Mouse (Mus musculus) liver, embryonic 12.5 days (tissue): ENCODE results near the gene Abhd2. TPM values are rescaled to one million over a fixed set of nuclear protein-coding genes. Genes with fewer than 3 reads are reported as not detected.

Source experiments
- ATAC-seq: fragments of 200-750 bp; cut with Nextera tagmentation; 2 replicates; pipeline ENCODE4 v1.8.0; 2017; ENCODE audit warnings: moderate number of reproducible peaks, mild to moderate bottlenecking, moderate library complexity
- H3K27ac ChIP-seq: fragments of 300-500 bp; sonication (generic); 2 replicates; pipeline ENCODE4 v1.5.1; 2016; ENCODE audit warnings: mild to moderate bottlenecking
- H3K27me3 ChIP-seq: fragments of 300-500 bp; sonication (generic); replicated peaks from 2 replicates; pipeline ENCODE4 v1.6.1; 2016; ENCODE audit warnings: mild to moderate bottlenecking, moderate library complexity
- H3K36me3 ChIP-seq: fragments of 300-500 bp; sonication (generic); 2 replicates; pipeline ENCODE4 v1.6.1; 2016; ENCODE audit warnings: mild to moderate bottlenecking, moderate library complexity
- H3K4me1 ChIP-seq: fragments of 300-500 bp; sonication (generic); 2 replicates; pipeline ENCODE4 v1.6.1; 2016
- H3K4me2 ChIP-seq: fragments of 300-500 bp; sonication (generic); 2 replicates; pipeline ENCODE4 v1.6.1; 2016; ENCODE audit warnings: mild to moderate bottlenecking, moderate library complexity
- H3K4me3 ChIP-seq: fragments of 300-500 bp; sonication (generic); 2 replicates; pipeline ENCODE4 v1.5.1; 2016; ENCODE audit warnings: mild to moderate bottlenecking, moderate library complexity
- H3K9ac ChIP-seq: fragments of 300-500 bp; sonication (generic); 2 replicates; pipeline ENCODE4 v1.6.1; 2016; ENCODE audit warnings: mild to moderate bottlenecking, moderate library complexity
- H3K9me3 ChIP-seq: fragments of 300-500 bp; sonication (generic); replicated peaks from 2 replicates; pipeline ENCODE4 v1.6.1; 2016; ENCODE audit warnings: mild to moderate bottlenecking, moderate library complexity
- WGBS: fragments of 180-500 bp; shearing (Covaris S2); methylation state at CpG from one replicate; pipeline ENCODE4 v1.1.7; 2016; ENCODE audit not compliant: insufficient replicate concordance; 5-methylcytosine and 5-hydroxymethylcytosine counted together
- polyA plus RNA-seq: library from polyadenylated mRNA; unstranded; fragments of >200 nt; fragmentation: Nextera tagmentation; extraction: Ambion mirVana; gene quantifications from 2 replicates; pipeline ENCODE4 v1.2.1, GENCODE M21; 2016

Gene Abhd2
- polyA plus RNA-seq, 1 experiment from 2014 or later: 9.6 TPM

GRCm38 (mm10) chr7:79346555-79347075, 73.6 kb downstream of the Abhd2 start:
- Histone ChIP-seq H3K4me1 (no peaks in the 10 kb centered on the region), H3K36me3 (peaks cover 84% of the 10 kb centered on the region)

GRCm38 (mm10) chr7:79347108-79347813, 74.3 kb downstream of the Abhd2 start:
- Histone ChIP-seq H3K36me3 (peaks cover 90% of the 10 kb centered on the region), H3K4me1 (no peaks in the 10 kb centered on the region), H3K9ac (no peak overlapping the region), H3K4me3 (no peak overlapping the region), H3K9me3 (no peaks in the 10 kb centered on the region), H3K4me2 (no peak overlapping the region), H3K27me3 (no peaks in the 10 kb centered on the region), H3K27ac (no peak overlapping the region)
- 82% methylated on average over 13 of the region's 13 CpGs for WGBS
- ATAC-seq: no peak

More at GRCm38 (mm10) chr7:79346555-79347075, 73.6 kb downstream of the Abhd2 start:
- no peak overlapping the region for H3K9ac ChIP-seq
- 70% methylated on average over 8 of the region's 8 CpGs for WGBS
- no peak overlapping the region for H3K4me2 ChIP-seq
- no peak overlapping the region for H3K4me3 ChIP-seq
- H3K9me3 ChIP-seq: no peaks in the 10 kb centered on the region
- H3K27me3 ChIP-seq: no peaks in the 10 kb centered on the region
- no peak overlapping the region for H3K27ac ChIP-seq
- ATAC-seq: no peak

- no peaks in the 10 kb centered on the region for H3K4me1 ChIP-seq
- no peak overlapping the region for H3K9ac ChIP-seq
- no peak for ATAC-seq
- peaks cover 92% of the 10 kb centered on the region for H3K36me3 ChIP-seq
- WGBS: 90% methylated on average over 8 of the region's 8 CpGs
- no peak overlapping the region for H3K27ac ChIP-seq
- H3K4me2 ChIP-seq: no peak overlapping the region
- H3K27me3 ChIP-seq: no peaks in the 10 kb centered on the region
- no peak overlapping the region for H3K4me3 ChIP-seq
- H3K9me3 ChIP-seq: no peaks in the 10 kb centered on the region
These were observed 75.8 kb downstream of the Abhd2 start for GRCm38 (mm10) chr7:79348816-79349215.

- peak; percentile 31 for ATAC-seq
- Histone ChIP-seq H3K27ac (no peak overlapping the region), H3K4me3 (no peak overlapping the region), H3K4me2 (no peak overlapping the region), H3K9ac (no peak overlapping the region), H3K4me1 (no peaks in the 10 kb centered on the region), H3K9me3 (no peaks in the 10 kb centered on the region), H3K36me3 (peaks cover 96% of the 10 kb centered on the region), H3K27me3 (no peaks in the 10 kb centered on the region)
- WGBS: 52% methylated on average over 12 of the region's 12 CpGs
These were observed 76.9 kb downstream of the Abhd2 start for GRCm38 (mm10) chr7:79349738-79350386.

- H3K9ac ChIP-seq: no peak overlapping the region
- H3K4me3 ChIP-seq: no peak overlapping the region
- H3K27ac ChIP-seq: peak overlapping the region; percentile 26; the same call in 1 of the 2 replicates
- H3K36me3 ChIP-seq: peaks cover 91% of the 10 kb centered on the region
- H3K4me2 ChIP-seq: peak overlapping the region; percentile 48
- 7% methylated on average over 15 of the region's 15 CpGs for WGBS
- H3K4me1 ChIP-seq: peaks cover 47% of the 10 kb centered on the region
- ATAC-seq: peak; percentile 90
- H3K27me3 ChIP-seq: peaks cover 11% of the 10 kb centered on the region; the same call in 1 of the 2 replicates
- H3K9me3 ChIP-seq: no peaks in the 10 kb centered on the region
These were observed 85.6 kb downstream of the Abhd2 start for GRCm38 (mm10) chr7:79358350-79359182.

GRCm38 (mm10) chr7:79359183-79359435, 86.1 kb downstream of the Abhd2 start:
- Histone ChIP-seq H3K4me3 (no peak overlapping the region), H3K9ac (no peak overlapping the region), H3K4me1 (peaks cover 52% of the 10 kb centered on the region), H3K27ac (0 out of 2 replicates have a peak overlapping the region, but pooled peaks have one; percentile 26), H3K27me3 (peaks cover 11% of the 10 kb centered on the region; the same call in 1 of the 2 replicates), H3K36me3 (peaks cover 89% of the 10 kb centered on the region), H3K4me2 (peak overlapping the region; percentile 48), H3K9me3 (no peaks in the 10 kb centered on the region)
- ATAC-seq: no peak
- 39% methylated on average over 3 of the region's 3 CpGs for WGBS

GRCm38 (mm10) chr7:79360056-79360455, 87.1 kb downstream of the Abhd2 start:
- H3K4me2 ChIP-seq: no peak overlapping the region
- H3K27me3 ChIP-seq: peaks cover 11% of the 10 kb centered on the region; the same call in 1 of the 2 replicates
- WGBS: 82% methylated on average over 11 of the region's 11 CpGs
- peaks cover 83% of the 10 kb centered on the region for H3K36me3 ChIP-seq
- H3K4me3 ChIP-seq: no peak overlapping the region
- no peaks in the 10 kb centered on the region for H3K9me3 ChIP-seq
- H3K9ac ChIP-seq: no peak overlapping the region
- no peak for ATAC-seq
- H3K4me1 ChIP-seq: peaks cover 54% of the 10 kb centered on the region
- no peak overlapping the region for H3K27ac ChIP-seq

- Histone ChIP-seq H3K4me1 (peaks cover 51% of the 10 kb centered on the region), H3K27ac (no peak overlapping the region), H3K36me3 (peaks cover 69% of the 10 kb centered on the region), H3K4me2 (no peak overlapping the region), H3K4me3 (no peak overlapping the region), H3K9me3 (no peaks in the 10 kb centered on the region), H3K9ac (no peak overlapping the region), H3K27me3 (peaks cover 11% of the 10 kb centered on the region; the same call in 1 of the 2 replicates)
- 70% methylated on average over 8 of the region's 8 CpGs for WGBS
- no peak for ATAC-seq
These were observed 89.2 kb downstream of the Abhd2 start for GRCm38 (mm10) chr7:79362208-79362607.

GRCm38 (mm10) chr7:79362830-79363229, 89.8 kb downstream of the Abhd2 start:
- Histone ChIP-seq H3K27ac (0 out of 2 replicates have a peak overlapping the region, but pooled peaks have one; percentile 10), H3K4me1 (peaks cover 47% of the 10 kb centered on the region), H3K36me3 (peaks cover 64% of the 10 kb centered on the region), H3K4me3 (no peak overlapping the region), H3K27me3 (peaks cover 11% of the 10 kb centered on the region; the same call in 1 of the 2 replicates), H3K4me2 (no peak overlapping the region), H3K9me3 (no peaks in the 10 kb centered on the region), H3K9ac (no peak overlapping the region)
- WGBS: 66% methylated on average over 7 of the region's 7 CpGs
- ATAC-seq: no peak

GRCm38 (mm10) chr7:79363370-79364043, 90.5 kb downstream of the Abhd2 start:
- Histone ChIP-seq H3K36me3 (peaks cover 57% of the 10 kb centered on the region), H3K9me3 (no peaks in the 10 kb centered on the region), H3K27me3 (peaks cover 11% of the 10 kb centered on the region; the same call in 1 of the 2 replicates), H3K4me3 (no peak overlapping the region), H3K9ac (no peak overlapping the region), H3K4me1 (peaks cover 40% of the 10 kb centered on the region), H3K27ac (peak overlapping the region; percentile 10; the same call in 1 of the 2 replicates), H3K4me2 (no peak overlapping the region)
- ATAC-seq: no peak
- WGBS: 20% methylated on average over 8 of the region's 8 CpGs

- 36% methylated on average over 5 of the region's 5 CpGs for WGBS
- H3K27me3 ChIP-seq: no peaks in the 10 kb centered on the region
- H3K4me2 ChIP-seq: no peak overlapping the region
- ATAC-seq: no peak
- H3K4me1 ChIP-seq: peaks cover 6% of the 10 kb centered on the region
- H3K9ac ChIP-seq: no peak overlapping the region
- H3K9me3 ChIP-seq: no peaks in the 10 kb centered on the region
- H3K36me3 ChIP-seq: peaks cover 9% of the 10 kb centered on the region
- H3K4me3 ChIP-seq: no peak overlapping the region
- no peak overlapping the region for H3K27ac ChIP-seq
These were observed 95.7 kb downstream of the Abhd2 start for GRCm38 (mm10) chr7:79368664-79369063.
